Mouse (Mus musculus) bone marrow, adult 2 months (tissue): ENCODE data around the gene Hist2h2ac.

ENCODE experiments used
- CTCF ChIP-seq: fragments of 200-500 bp; IDR thresholded peaks from 2 replicates; pipeline ENCODE4 v1.5.1; 2011; ENCODE audit warnings: low read length, control low read depth; ENCODE audit not compliant: control insufficient read depth, insufficient read depth
- POLR2A ChIP-seq: fragments of 200-500 bp; IDR thresholded peaks from 2 replicates; pipeline ENCODE4 v1.6.1; 2011; ENCODE audit warnings: low read depth, mild to moderate bottlenecking, control low read depth, low read length, borderline replicate concordance; ENCODE audit not compliant: control insufficient read depth

DNA sequence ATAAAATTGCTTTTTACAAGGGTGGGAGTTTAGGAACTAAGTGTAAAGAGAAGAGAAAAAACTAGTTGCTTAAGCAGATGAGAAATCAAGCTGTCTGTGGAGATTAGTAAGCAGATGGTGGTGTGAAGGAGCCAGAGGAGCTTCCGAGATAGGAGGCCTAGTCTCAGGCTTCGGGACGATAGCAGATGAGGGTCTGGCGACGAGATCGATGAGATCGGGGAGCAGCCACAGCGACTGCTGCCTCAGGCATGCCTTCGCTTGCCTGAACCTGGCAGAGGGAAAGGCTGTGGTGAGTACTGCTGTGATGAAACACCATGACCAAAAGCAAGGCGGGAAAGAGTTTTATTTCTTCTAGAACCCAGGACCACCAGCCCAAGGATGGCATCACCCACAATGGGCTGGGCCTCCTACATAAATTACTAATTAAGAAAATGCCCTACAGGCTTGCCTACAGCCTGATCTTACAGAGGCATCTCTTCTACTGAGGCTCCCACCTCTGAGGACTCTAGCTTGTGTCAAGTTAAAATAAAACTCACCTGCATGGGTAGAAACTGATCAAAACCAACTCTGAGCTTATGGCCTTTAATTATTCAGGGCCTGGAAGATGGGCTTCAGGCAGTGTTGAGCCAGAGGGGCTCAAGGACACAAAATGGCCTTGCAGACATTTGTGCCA is 34.1 kb upstream of the Hist2h2ac start:
- TF ChIP-seq POLR2A: no peak
- TF ChIP-seq CTCF: no peak
